Mouse (Mus musculus): ENCODE measurements around the gene Ppp1r18. TPM values are rescaled to one million over a fixed set of nuclear protein-coding genes. Genes with fewer than 3 reads are reported as not detected.

The Ppp1r18 gene
- polyA plus RNA-seq, 1 experiment from 2014 or later: 19.4 TPM

DNA sequence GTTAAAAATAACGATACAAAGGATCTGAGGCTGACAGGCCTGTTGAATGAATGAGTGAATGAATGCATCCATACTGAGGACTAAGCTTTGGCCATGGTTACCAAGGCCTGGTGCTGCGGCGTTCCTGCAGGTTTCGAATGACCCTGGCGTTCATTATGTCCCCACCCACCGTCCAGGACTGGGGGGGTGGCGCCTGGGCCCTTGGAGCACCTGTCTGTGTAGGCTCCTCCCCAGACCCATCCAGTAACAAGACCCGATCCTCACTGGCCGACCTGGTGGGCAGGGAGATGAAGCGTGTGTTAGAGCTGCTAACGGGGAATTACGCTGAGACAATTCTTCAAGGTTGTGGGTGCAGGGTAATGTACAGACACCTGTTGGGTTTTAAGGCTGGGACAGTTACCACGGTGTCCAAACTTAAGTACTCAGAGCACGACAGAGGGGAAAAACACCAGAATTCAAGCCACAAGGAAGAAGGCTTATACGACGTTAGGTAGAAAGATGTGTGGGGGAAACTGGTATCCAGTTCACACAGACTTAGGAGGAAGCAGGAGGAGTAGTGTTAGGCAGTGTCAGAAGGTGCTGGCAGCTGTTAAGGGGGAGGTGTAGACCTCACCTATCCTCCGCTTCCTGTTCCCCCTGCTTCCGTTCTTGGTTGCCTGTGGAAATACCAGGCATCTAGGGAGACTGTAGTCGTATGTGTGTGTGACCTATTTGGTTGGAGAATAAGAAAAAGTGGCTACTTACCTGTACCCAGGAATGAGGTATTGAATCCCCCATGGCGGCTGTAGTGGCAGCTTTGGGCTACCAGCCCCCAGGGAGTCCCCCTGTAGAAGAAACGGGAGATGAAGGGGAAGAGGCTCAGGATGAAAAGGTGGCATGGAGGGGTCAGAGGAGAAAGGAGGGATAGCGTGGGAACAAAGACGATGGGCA lies 32.5 kb downstream of the Ppp1r18 start:
- Histone ChIP-seq H3K27me3 (ENCODE audit: control insufficient read depth, insufficient read depth, low read length) (no peaks in the 10 kb centered on the region), H3K9me3 (ENCODE audit: control insufficient read depth, low read length) (no peaks in the 10 kb centered on the region), H3K27ac (replicated peaks in 1 of 2; ENCODE audit: control insufficient read depth in 1 of 2, insufficient read depth in 1 of 2, low read depth in 2 of 2, low read length in 2 of 2) (peak overlapping the region in 1 of 2 experiments; percentile 86; a peak in 1 of 4 replicates), H3K4me2 (ENCODE audit: low read length) (peak overlapping the region; percentile 91), H3K9ac (ENCODE audit: low read length) (peak overlapping the region; percentile 89), H3K36me3 (ENCODE audit: control insufficient read depth, insufficient read depth, low read length) (peaks cover 60% of the 10 kb centered on the region), H3K4me1 (ENCODE audit: control insufficient read depth in 2 of 2, insufficient read depth in 2 of 2, low read length in 2 of 2) (peaks cover 6 to 8% of the 10 kb centered on the region in 2 experiments), H3K4me3 (ENCODE audit: control insufficient read depth in 1 of 2, insufficient read depth in 1 of 2, low read depth in 1 of 2, low read length in 2 of 2) (peak overlapping the region; percentile 22 to 68; a peak in 3 of 4 replicates)
- 42% methylated on average over 23 of the region's 23 CpGs for WGBS
- no peak for ATAC-seq (ENCODE audit: insufficient number of reproducible peaks, insufficient read depth, low FRiP score, low read depth)

GRCm38 (mm10) chr17:35900636-35901035 lies 35.2 kb downstream of the Ppp1r18 start:
- Histone ChIP-seq H3K9ac (ENCODE audit: low read length) (no peak overlapping the region), H3K4me2 (ENCODE audit: low read length) (no peak overlapping the region), H3K36me3 (ENCODE audit: control insufficient read depth, insufficient read depth, low read length) (peaks cover 58% of the 10 kb centered on the region), H3K4me3 (ENCODE audit: control insufficient read depth in 1 of 2, insufficient read depth in 1 of 2, low read depth in 1 of 2, low read length in 2 of 2) (no peak overlapping the region), H3K4me1 (ENCODE audit: control insufficient read depth in 2 of 2, insufficient read depth in 2 of 2, low read length in 2 of 2) (peaks cover 10 to 25% of the 10 kb centered on the region in 2 experiments), H3K27ac (replicated peaks in 1 of 2; ENCODE audit: control insufficient read depth in 1 of 2, insufficient read depth in 1 of 2, low read depth in 2 of 2, low read length in 2 of 2) (no peak overlapping the region), H3K27me3 (ENCODE audit: control insufficient read depth, insufficient read depth, low read length) (no peaks in the 10 kb centered on the region), H3K9me3 (ENCODE audit: control insufficient read depth, low read length) (no peaks in the 10 kb centered on the region)
- 73% methylated on average over 3 of the region's 3 CpGs for WGBS
- ATAC-seq (ENCODE audit: insufficient number of reproducible peaks, insufficient read depth, low FRiP score, low read depth): no peak

DNA sequence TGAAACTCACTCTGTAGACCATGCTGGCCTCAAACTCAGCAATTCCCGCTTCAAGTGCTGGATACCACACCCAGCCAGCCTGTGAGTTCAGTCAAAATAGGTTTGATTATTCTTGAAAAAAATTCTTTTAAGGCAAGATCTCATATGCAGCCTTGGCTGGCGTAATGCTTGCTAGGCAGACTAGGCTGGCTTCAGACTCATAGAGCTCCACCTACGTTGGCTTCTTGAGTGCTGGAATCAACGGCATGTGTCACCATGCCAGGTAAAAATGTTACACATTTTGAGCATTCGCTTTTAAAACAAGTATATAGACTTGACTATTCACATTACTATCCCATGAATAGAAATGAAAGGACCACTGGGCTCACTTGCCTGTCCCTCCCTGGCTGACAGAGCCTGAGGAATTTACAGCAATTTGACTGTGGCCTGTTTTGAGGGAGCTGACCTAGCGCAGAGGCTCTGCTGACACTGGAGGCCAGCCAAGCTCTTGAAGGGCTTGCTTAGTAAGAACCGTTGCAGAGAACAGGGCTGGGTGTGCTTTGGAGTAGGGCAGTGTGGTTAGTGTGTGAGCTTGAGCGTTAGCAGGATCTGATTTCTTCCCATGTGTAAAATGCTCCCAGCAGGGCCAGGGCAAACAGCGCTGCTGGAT lies 38.1 kb downstream of the Ppp1r18 start:
- Histone ChIP-seq H3K27ac (replicated peaks in 1 of 2; ENCODE audit: control insufficient read depth in 1 of 2, insufficient read depth in 1 of 2, low read depth in 2 of 2, low read length in 2 of 2) (peak overlapping the region; percentile 40 to 72), H3K27me3 (ENCODE audit: control insufficient read depth, insufficient read depth, low read length) (no peaks in the 10 kb centered on the region), H3K9ac (ENCODE audit: low read length) (no peak overlapping the region), H3K9me3 (ENCODE audit: control insufficient read depth, low read length) (no peaks in the 10 kb centered on the region), H3K4me3 (ENCODE audit: control insufficient read depth in 1 of 2, insufficient read depth in 1 of 2, low read depth in 1 of 2, low read length in 2 of 2) (no peak overlapping the region), H3K4me1 (ENCODE audit: control insufficient read depth in 2 of 2, insufficient read depth in 2 of 2, low read length in 2 of 2) (peaks cover 4 to 18% of the 10 kb centered on the region in 2 experiments; a peak in 3 of 4 replicates), H3K36me3 (ENCODE audit: control insufficient read depth, insufficient read depth, low read length) (peaks cover 80% of the 10 kb centered on the region), H3K4me2 (ENCODE audit: low read length) (no peak overlapping the region)
- 71% methylated on average over 9 of the region's 9 CpGs for WGBS
- peak; percentile 81 for ATAC-seq (ENCODE audit: insufficient number of reproducible peaks, insufficient read depth, low FRiP score, low read depth)

DNA sequence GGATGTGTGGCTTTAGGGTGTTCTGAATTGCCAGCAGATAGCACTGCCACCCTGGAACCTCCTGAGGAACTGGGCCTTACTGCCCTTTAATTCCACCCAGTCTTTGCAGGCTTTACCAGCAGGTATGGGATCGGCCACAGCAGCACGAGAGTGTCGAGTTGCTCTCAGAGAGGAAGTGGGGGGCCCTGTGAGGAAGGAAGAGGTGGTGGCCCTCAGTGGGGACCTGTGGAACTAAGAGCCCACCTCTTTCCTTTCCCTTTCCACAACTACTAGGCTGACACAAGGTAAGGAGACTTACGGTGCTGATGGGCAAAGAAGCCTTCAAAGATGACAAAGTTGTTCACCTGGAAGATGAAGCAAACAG lies 38.6 kb downstream of the Ppp1r18 start:
- peak overlapping the region; percentile 15 to 72 for H3K27ac ChIP-seq (replicated peaks in 1 of 2; ENCODE audit: control insufficient read depth in 1 of 2, insufficient read depth in 1 of 2, low read depth in 2 of 2, low read length in 2 of 2)
- ATAC-seq (ENCODE audit: insufficient number of reproducible peaks, insufficient read depth, low FRiP score, low read depth): no peak

GRCm38 (mm10) chr17:35905587-35905986 lies 40.2 kb downstream of the Ppp1r18 start:
- Histone ChIP-seq H3K36me3 (ENCODE audit: control insufficient read depth, insufficient read depth, low read length) (peaks cover 66% of the 10 kb centered on the region), H3K27ac (replicated peaks in 1 of 2; ENCODE audit: control insufficient read depth in 1 of 2, insufficient read depth in 1 of 2, low read depth in 2 of 2, low read length in 2 of 2) (no peak overlapping the region), H3K4me1 (ENCODE audit: control insufficient read depth in 2 of 2, insufficient read depth in 2 of 2, low read length in 2 of 2) (peaks cover 11 to 32% of the 10 kb centered on the region in 2 experiments), H3K4me3 (ENCODE audit: control insufficient read depth in 1 of 2, insufficient read depth in 1 of 2, low read depth in 1 of 2, low read length in 2 of 2) (no peak overlapping the region), H3K9ac (ENCODE audit: low read length) (no peak overlapping the region), H3K9me3 (ENCODE audit: control insufficient read depth, low read length) (no peaks in the 10 kb centered on the region), H3K27me3 (ENCODE audit: control insufficient read depth, insufficient read depth, low read length) (no peaks in the 10 kb centered on the region), H3K4me2 (ENCODE audit: low read length) (no peak overlapping the region)
- WGBS: 97% methylated on average over 1 of the region's 1 CpGs
- no peak for ATAC-seq (ENCODE audit: insufficient number of reproducible peaks, insufficient read depth, low FRiP score, low read depth)

More for the DNA sequence above, 38.6 kb downstream of the Ppp1r18 start:
- no peak overlapping the region for H3K4me2 ChIP-seq (ENCODE audit: low read length)
- H3K4me3 ChIP-seq (ENCODE audit: control insufficient read depth in 1 of 2, insufficient read depth in 1 of 2, low read depth in 1 of 2, low read length in 2 of 2): no peak overlapping the region
- H3K27me3 ChIP-seq (ENCODE audit: control insufficient read depth, insufficient read depth, low read length): no peaks in the 10 kb centered on the region
- peak overlapping the region; percentile 51; the same call in 1 of the 2 replicates for H3K9ac ChIP-seq (ENCODE audit: low read length)
- 85% methylated on average over 4 of the region's 4 CpGs for WGBS
- no peaks in the 10 kb centered on the region for H3K9me3 ChIP-seq (ENCODE audit: control insufficient read depth, low read length)
- peaks cover 80% of the 10 kb centered on the region for H3K36me3 ChIP-seq (ENCODE audit: control insufficient read depth, insufficient read depth, low read length)
- peaks cover 4 to 23% of the 10 kb centered on the region in 2 experiments; a peak in 3 of 4 replicates for H3K4me1 ChIP-seq (ENCODE audit: control insufficient read depth in 2 of 2, insufficient read depth in 2 of 2, low read length in 2 of 2)

DNA sequence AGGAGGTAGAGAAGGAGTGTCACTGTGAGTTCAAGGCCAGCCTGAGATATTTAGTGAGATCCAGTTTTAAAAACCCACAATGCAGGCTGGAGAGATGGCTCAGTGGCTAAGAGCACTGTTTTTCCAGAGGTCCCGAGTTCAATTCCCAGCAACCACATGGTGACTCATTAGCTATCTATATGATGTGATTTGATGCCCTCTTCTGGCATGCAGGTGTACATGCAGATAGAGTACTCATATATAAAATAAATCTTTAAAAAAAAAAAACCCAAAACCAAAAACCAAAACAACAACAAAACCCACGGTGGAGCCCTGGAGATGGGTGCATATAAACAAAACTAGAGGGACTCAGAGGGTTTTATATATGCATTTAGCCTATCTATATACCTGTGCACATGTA lies 42.2 kb downstream of the Ppp1r18 start:
- H3K9me3 ChIP-seq (ENCODE audit: control insufficient read depth, low read length): no peaks in the 10 kb centered on the region
- H3K9ac ChIP-seq (ENCODE audit: low read length): no peak overlapping the region
- H3K27ac ChIP-seq (replicated peaks in 1 of 2; ENCODE audit: control insufficient read depth in 1 of 2, insufficient read depth in 1 of 2, low read depth in 2 of 2, low read length in 2 of 2): no peak overlapping the region
- H3K27me3 ChIP-seq (ENCODE audit: control insufficient read depth, insufficient read depth, low read length): no peaks in the 10 kb centered on the region
- H3K4me1 ChIP-seq (ENCODE audit: control insufficient read depth in 2 of 2, insufficient read depth in 2 of 2, low read length in 2 of 2): peaks cover 11 to 32% of the 10 kb centered on the region in 2 experiments
- peaks cover 69% of the 10 kb centered on the region for H3K36me3 ChIP-seq (ENCODE audit: control insufficient read depth, insufficient read depth, low read length)
- ATAC-seq (ENCODE audit: insufficient number of reproducible peaks, insufficient read depth, low FRiP score, low read depth): no peak
- H3K4me3 ChIP-seq (ENCODE audit: control insufficient read depth in 1 of 2, insufficient read depth in 1 of 2, low read depth in 1 of 2, low read length in 2 of 2): no peak overlapping the region
- 85% methylated on average over 2 of the region's 2 CpGs for WGBS
- no peak overlapping the region for H3K4me2 ChIP-seq (ENCODE audit: low read length)

DNA sequence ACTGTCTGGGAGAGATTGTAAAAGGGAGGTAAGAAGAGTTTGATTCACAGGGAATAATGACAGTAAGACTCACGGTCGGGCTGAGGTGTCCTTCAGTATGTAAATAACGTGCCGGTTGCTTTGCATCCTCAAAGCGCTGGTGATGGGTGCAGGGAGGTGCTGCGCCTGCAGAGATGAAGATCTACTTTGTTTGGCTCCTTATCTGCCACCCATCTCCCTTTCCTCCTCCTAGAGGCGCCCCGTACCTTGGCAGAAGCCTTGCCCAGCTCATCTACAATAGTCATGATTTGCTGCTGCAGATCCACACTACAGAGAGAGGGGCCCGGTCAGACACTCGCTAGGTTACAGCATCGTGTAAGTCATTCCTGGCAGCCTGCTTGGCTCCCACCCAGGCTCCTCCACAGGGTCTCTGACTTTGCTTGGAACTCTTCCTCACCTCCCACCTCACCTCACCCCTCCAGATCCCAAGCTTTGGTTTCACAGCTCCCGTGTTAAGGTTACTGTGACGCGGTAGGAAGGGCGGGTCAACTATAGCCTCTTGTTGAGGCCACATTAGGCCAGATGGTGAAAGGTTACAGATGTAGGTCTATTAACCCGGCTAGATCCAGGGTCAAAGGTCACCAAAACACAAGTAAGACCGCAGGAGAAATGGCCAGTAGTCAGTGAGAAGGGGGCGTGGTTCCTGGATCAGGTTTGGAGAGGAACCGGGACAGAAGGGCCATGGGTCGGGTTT lies 44.0 kb downstream of the Ppp1r18 start:
- ATAC-seq (ENCODE audit: insufficient number of reproducible peaks, insufficient read depth, low FRiP score, low read depth): no peak
- H3K36me3 ChIP-seq (ENCODE audit: control insufficient read depth, insufficient read depth, low read length): peaks cover 77% of the 10 kb centered on the region

More for the DNA sequence above, 44.0 kb downstream of the Ppp1r18 start:
- Histone ChIP-seq H3K4me1 (ENCODE audit: control insufficient read depth in 2 of 2, insufficient read depth in 2 of 2, low read length in 2 of 2) (peaks cover 7 to 17% of the 10 kb centered on the region in 2 experiments), H3K27ac (replicated peaks in 1 of 2; ENCODE audit: control insufficient read depth in 1 of 2, insufficient read depth in 1 of 2, low read depth in 2 of 2, low read length in 2 of 2) (peak overlapping the region; percentile 69 to 76), H3K4me2 (ENCODE audit: low read length) (peak overlapping the region; percentile 81), H3K4me3 (ENCODE audit: control insufficient read depth in 1 of 2, insufficient read depth in 1 of 2, low read depth in 1 of 2, low read length in 2 of 2) (peak overlapping the region; percentile 75 to 97), H3K9me3 (ENCODE audit: control insufficient read depth, low read length) (no peaks in the 10 kb centered on the region), H3K9ac (ENCODE audit: low read length) (peak overlapping the region; percentile 86), H3K27me3 (ENCODE audit: control insufficient read depth, insufficient read depth, low read length) (no peaks in the 10 kb centered on the region)
- 18% methylated on average over 20 of the region's 20 CpGs for WGBS

Measured in heart, embryonic 14.5 days (tissue).